Mouse (Mus musculus) c-Kit-positive CD71-positive TER-119-positive erythroid progenitor cells, embryonic 14.5 days (primary cell): ENCODE results near the gene Mrln.

Experiments
- DNase-seq: peaks from one replicate; pipeline ENCODE4 v3.0.0-alpha.2; 2013; ENCODE audit warnings: low spot score

Gene Mrln

DNA sequence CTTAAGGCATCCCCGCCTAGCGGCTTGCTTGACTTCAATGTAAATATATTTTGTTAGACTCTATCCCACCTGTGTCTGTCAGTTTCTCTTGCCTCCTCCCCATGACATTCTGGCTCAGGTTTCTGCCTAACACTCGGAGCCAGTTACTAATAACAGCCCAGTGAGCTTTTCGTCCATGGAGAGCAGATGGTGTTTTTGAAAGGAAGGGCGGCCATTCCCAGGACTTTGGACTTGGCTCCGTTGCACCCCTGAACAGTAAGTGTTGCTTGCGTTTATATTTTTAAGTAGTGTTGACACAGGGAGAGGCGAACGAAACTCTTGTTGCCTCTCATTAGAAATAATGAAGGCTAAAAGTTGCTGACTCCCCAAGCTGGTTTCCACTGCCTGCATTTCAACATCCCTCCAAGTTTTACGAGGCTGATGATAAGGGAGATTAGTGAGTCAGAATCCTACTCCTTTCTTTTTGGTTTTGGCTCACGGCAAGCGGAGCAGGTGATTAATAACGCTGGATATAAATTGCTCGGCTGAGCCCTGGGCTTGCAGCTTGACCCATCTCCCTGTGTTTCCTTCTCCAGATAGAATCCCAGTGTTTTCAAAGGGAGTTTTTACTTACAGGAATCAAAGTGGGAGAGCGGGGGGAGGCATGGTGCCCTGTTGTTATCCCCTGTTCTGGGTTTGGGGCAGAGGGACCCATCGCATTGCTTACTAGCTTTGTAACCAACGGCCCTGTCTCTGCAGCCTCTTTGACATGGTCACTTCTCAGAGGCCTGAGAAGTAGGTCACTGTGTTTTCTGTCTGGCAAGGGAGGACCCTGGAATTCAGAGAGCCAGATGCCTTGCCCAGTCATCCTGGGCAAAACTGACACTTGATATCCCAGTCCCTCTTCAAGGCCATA is at the start of gene Mrln:
Gene Mrln (plus strand): TSS at position 160 of the 895 bp plus-strand sequence.
- DNase-seq: no peak

- DNase-seq: no peak
Measured at GRCm38 (mm10) chr10:70156431-70157165, 47.9 kb upstream of the Mrln start.

DNA sequence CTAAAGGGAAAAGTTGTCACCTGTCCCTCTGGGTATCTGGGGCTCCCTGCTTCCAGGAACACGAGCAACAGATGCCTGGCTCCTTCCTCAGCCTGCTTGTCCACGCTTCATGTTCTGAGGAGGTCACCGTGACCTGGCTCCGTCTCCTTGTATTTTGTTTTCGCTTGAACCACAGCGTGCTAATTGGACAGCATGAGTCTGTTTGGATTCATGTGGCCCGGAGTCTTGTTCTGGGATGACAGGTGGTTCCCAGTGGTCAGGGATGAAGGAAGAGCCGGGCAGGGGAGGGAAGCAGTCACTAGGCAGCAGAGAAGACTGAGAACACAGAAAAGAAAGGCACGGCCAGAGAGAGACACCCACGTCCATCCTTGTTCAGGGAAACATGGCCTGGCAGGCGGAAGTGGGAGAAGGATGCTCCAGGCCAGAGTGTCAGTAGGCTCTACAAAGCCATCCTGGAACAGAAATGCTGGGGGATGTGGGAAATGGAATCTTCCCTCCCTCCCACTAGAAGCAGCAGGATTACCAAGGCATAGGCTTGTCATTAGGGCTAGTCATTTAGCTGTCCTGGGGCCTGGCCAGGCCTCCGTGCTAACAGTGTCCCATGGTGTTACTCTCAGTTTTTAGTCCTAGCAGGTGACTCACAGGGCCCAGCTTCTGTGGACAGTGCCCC is 44.7 kb upstream of the Mrln start:
- DNase-seq: no peak

DNA sequence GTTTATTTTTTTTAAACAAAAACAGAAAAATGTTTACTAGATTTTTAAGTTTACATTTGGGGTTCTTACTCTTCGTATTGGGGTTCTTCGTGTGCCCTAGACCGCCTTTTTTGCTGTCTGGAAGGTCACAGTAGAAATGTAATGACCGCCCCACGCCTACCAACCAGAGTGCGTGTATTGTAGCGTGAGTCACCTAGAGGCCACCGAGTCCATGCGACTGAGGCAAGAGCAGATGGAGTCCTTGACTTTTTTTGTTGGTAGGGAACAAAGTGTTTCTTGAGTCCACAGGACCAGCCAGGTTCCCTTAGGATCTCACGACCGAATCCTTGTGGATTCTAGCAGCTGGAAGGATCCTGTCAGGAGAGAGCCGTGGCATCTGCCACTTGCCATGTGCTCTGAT is 43.7 kb upstream of the Mrln start:
- DNase-seq: no peak

- DNase-seq: no peak
Measured at GRCm38 (mm10) chr10:70161504-70161903, 43.0 kb upstream of the Mrln start.

DNA sequence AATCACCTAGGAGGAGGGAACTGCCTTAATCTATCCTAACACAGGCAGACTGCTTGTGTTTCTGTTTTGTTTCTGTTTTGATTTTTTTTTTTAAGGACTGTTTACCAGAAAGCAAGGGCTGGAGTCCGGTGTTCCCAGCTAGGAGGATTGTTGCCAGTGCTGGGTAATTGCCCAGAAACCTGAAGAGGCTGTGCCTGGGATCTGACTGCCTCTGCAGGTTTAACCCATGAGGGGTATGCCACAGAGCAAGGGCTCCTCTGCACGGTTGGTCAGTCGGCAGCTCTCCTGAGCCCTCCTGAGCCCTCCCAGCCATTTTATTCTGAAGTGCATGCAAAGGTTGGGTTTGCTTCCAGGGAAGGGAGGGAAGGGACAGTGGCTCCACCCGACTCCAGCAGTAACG is 40.8 kb upstream of the Mrln start:
- no peak for DNase-seq

DNA sequence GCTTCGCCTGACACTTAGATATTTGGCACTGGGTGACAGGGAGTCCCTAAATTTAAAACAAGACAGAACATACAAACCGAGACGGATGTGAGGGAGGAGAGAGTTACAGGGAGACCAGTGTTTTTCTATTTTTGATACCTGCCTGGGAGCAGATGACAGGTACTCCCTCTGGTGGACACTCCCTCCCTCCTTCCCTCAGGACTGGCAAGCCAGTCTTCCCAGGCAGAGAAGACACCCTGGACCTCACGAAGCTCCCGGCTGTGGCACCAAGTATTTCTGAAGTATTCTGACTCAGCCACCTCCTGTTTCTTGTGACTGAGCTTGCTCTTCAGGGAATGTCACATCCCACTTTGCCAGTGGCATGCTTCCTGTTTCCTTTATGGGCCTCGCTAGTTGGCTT is 38.6 kb upstream of the Mrln start:
- no peak for DNase-seq

GRCm38 (mm10) chr10:70166427-70166826 is 38.0 kb upstream of the Mrln start:
- DNase-seq: no peak

DNA sequence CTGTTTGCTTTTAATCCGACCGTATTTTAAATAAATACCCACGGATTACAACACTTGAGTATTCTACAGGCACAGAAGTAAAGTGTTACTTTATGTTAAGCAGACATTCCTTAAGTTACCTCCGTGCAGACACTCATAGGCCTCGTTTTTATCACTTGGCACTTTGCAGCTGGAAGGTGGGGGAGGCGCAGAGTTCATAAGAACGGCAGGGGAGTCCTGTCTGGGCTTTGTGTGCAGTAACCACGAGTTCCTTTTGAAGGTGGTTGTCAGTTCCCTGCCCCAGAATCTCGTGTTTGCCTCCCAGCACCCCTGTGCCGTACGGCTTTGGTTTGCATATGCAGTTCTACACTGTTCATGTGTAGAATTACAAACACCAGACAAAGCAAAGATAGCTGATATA is 36.8 kb upstream of the Mrln start:
- DNase-seq: no peak

DNA sequence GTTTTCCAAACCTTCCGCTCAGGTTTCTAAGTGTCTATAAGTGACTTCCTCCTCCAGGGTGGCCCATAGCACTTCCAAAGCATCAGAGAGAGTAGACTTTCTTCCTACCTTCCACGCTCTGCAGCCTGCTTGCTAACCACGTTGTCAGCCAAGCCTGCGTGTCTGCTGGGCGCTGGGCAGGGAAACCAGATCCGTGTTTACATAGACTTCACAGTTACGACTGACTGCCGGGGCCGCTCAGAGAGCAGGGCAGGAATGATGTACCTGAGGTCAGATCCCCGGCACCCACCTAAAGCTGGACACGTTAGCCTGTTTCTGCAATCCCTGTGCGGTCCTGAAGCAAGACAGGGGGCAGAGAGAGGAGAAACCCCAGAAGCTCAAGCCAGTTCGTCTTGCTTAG is 36.1 kb upstream of the Mrln start:
- DNase-seq: no peak

- DNase-seq: no peak
Measured at GRCm38 (mm10) chr10:70169044-70169443, 35.4 kb upstream of the Mrln start.

DNA sequence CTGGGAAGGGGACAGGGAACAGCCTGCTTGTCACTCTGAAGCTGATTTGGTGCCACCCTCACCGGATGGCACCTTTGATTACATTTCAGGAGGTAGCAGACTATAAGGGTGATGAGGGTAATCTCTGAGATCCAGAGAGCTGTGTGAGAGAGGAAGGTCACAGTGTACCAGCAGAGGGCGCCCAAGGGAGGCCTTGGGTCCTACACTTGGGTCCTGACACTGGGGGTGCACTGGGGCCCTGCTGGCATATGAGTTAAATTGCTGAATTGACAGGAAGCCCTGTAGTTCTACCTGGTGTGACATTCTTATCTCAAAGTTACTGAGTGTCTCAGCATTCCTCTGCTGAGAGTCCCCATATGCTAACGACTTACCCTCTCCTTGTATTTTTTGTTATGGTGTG is 31.1 kb upstream of the Mrln start:
- peak; percentile 65 for DNase-seq

DNA sequence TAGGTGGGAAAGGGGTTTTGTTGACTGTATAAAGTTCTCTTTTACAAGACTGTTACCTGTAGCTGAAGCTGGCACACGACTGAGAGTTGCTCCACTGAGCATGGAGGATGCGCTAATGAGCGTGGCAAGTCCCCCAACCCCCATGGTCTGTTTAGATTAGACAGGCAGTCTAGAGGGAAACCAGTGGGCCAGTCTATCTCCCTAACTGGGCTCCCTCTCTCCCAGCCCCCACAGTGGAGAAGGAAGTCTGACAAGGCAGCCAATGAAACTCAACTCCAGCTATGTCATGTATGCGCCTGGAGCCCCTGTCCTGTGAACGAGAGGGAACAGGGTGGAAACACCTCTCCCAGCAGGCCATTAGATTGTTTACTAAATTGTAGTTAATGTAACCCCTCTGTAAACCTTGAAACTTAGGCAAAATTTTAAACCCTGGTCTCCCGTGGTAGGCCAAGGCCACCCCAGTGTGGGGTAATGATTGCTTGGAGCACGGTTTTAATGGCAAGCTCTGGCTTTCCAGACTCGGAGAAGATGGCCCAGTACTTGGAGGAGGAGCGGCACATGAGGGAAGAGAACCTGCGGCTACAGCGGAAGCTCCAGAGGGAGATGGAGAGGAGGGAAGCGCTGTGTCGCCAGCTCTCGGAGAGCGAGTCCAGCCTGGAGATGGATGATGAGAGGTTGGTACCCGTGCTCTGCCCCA is 29.8 kb upstream of the Mrln start:
- no peak for DNase-seq

DNA sequence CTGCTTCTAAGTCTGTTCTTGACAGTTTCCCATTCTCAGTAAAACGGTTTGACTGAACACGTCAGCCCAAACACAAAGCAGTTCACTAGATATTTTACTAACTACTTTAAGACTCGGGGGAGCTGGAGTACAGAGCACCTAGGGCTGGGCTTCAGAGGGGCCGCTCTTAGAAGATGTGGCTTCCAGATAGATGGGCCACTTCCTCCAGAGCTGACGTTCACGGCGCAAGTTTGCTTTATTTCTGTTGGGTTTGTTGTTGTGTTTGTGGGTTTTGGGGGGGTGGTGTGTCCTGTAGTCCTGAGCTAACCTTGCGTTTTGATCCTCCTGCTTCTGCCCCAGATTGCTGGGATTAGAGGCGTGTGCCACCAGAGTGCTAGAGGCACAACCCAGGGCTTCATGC is 23.7 kb upstream of the Mrln start:
- no peak for DNase-seq

DNA sequence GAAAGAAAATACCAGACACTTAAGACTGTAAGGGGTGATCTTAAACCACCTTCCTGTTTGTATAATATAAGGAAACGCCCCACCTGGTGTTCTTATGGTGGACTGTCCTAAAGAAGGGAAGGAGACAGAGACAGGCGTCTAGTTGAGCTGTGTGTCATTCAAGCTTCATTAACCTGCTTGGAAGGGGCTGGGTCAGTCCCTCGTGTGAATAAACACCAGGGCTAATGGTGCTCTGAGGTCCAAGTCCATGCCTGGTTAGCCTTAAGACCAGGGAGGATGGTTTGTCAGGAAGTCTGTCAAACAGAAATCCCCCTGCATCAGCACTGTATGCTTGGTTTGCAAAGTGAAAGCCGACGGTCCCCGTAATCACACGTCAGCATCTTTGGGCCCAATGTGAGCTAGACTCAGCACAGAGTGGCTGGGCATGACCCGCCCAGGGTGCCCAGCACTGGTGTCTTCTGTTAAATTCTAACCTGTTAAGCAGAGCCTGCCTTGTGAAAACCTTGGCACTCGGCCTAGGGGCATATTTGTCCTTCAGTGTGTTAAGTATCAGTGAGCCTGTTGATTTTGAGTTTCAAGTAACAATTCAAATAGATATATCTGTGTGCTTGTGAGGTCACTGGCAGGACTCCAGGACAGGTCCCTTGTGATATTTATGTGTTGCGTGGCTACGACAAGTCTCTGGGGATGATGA is 23.0 kb upstream of the Mrln start:
- DNase-seq: no peak

- no peak for DNase-seq
Measured at GRCm38 (mm10) chr10:70183210-70184080, 21.0 kb upstream of the Mrln start.

- no peak for DNase-seq
Measured at GRCm38 (mm10) chr10:70186136-70186535, 18.3 kb upstream of the Mrln start.

DNA sequence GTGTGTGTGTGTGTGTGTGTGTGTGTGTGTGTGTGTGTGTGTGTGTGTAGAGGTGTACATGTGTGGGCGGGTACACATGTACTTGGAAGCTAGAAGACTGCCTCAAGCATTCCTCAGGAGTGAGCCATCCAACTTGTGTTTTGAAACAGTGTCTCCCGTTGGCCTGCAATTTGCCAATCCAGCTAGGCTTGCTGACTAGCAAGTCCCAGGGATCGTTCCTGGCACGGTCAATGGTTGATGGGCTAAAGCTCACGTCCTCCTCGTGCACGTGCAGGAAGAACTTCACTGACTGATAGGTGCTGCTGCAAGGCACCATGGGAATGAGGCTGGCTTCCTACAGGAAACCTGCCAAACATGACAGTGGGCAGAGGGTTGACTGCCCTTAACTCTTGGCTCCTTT is 17.9 kb upstream of the Mrln start:
- DNase-seq: no peak

DNA sequence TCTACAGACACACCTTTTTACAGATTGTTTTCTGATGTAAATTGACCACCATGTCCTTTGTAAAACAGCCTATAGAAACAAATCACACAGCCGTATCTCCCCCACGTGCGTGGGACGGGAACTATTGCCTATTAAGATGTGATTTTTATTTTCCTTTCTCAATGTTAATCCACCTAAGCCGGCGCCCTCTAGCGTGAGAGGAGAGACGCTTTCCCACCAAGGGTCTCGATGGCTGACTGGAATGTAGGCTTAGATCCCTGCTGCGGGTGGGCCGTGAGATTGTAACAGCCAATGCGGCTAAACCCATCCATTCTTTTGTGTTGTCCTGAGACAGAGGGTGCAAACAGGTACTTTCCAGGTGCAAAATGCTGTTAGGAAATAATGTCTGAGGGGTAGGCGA is 14.6 kb upstream of the Mrln start:
- DNase-seq: no peak

DNA sequence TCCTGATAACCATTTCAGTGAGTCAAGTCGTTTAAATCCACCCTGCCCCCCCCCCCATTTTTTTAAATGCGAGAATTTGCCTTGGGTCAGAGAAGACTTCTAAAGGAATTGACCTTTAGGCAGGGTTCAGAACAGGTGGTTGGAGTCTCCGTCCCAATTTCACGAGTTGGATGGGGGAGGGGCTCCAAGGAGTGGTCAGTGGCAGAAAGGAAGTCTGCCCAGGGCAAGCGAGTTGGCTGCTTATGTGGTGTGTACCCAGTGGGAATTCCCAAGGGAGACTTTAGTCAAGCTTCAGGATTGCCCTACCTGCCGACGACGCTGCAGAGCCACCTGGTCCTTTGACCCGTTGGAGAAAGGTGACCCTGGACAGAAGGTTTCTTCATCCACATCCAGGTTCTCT is 10.2 kb upstream of the Mrln start:
- DNase-seq: no peak

DNA sequence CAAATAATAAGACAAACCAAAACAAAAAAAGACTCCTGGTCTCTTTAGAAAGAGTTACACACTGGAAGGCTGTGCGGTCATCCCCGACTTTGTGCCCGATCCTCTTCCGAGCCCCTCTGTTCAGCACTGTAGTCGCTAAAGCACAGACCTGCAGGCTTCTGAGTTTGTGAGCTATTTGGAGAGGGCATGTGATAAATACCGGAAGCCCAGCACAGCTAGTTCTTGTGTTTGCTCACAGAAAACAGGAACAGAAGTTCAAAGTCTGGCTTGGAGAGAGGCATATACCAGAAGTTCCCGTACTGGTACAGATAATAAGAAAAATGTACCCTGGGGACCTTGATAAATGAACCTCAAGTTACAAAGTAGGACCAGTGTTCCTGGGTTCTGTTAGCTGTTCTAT is 9.2 kb upstream of the Mrln start:
- DNase-seq: no peak
